Mouse (Mus musculus): Measurements from ENCODE around the gene Zfp296. TPM values are rescaled to one million over a fixed set of nuclear protein-coding genes. Genes with fewer than 3 reads are reported as not detected.
A peak's percentile ranks its signal among the peaks of the same experiment; 100 is the strongest.

The Zfp296 gene
- polyA plus RNA-seq, 1 experiment from 2014 or later = 0.23 TPM

DNA sequence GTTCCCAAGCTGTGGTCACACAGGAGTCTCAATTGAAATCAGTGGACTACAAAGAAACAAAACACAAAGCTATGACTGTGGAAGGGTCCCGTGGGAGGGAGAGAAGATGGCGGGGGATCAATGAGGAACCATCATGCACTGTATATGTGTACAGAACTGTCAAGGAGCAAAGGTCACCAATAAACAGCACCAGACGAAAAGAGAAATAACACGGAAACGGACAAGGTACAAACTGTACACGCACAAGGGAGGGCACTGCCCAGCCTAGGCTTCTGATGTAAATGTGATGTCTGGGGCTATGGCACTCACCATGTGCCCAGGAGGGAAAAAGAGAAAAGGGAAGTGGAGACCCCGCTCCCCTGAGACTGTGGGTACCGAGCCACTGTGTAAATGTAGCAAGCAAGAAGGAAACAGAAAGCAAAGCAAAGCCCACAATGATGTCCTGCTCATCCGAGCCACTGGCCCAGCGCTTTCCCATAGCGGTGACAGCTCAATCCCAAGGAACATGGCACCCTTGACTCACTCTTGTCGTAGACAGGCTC is 38.0 kb downstream of the Zfp296 start:
- Histone ChIP-seq H3K9ac (replicated peaks) (no peak overlapping the region), H3K36me3 (peaks cover 15% of the 10 kb centered on the region; the same call in 1 of the 2 replicates), H3K27ac (replicated peaks) (no peak overlapping the region), H3K27me3 (replicated peaks) (no peaks in the 10 kb centered on the region), H3K4me3 (replicated peaks) (no peak overlapping the region), H3K9me3 (replicated peaks) (no peaks in the 10 kb centered on the region), H3K4me1 (peaks cover 7% of the 10 kb centered on the region), H3K4me2 (no peak overlapping the region)
- ATAC-seq (ENCODE audit: low FRiP score) = no peak
- WGBS = 91% methylated on average over 12 of the region's 12 CpGs

DNA sequence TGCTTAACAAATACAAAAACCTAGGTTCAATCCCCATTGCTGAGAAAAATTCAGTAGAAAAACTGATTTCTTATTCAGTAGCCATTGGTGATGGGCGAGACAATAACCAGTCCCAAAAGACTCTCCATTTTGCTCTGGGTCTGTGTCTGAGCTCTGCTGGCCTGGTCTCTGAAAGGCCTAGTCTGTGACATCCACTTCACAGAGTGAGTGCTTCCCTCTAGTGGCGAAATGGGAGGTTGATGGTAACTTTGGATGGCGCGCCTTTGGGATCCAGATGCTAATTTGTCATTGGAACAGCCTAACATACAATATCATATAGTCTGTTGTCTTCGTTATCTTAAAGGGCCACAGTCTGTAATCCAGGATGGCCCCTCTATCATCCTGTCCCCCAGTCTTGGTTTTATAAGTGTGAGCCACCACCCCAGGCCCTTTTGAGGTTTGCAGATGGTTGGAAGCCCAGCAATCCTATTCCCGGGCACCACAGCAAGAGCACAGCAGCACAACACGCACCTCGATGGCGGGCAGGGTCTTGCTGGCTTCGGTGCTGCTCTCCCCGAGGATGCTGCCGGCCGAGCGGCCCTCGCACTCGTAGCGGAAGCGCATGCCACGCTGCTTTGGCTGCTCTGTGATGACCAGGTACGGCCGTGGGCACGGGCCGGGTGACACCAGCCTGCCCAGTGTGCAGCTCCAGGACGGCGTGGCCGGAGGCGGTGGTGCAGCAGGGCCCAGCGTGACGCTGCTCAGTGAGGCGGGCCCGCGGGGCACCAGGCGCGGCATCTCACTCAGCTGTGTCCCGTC is 42.1 kb downstream of the Zfp296 start:
- Histone ChIP-seq H3K9ac (replicated peaks) (peak overlapping the region; percentile 56), H3K36me3 (no peaks in the 10 kb centered on the region; the same call in 1 of the 2 replicates), H3K4me2 (peak overlapping the region; percentile 55), H3K27me3 (replicated peaks) (0 out of 2 replicates have a peak, but pooled peaks cover 12% of the 10 kb centered on the region), H3K4me1 (peaks cover 7% of the 10 kb centered on the region), H3K9me3 (replicated peaks) (no peaks in the 10 kb centered on the region), H3K4me3 (replicated peaks) (peak overlapping the region; percentile 34), H3K27ac (replicated peaks) (peak overlapping the region; percentile 28; the same call in 1 of the 2 replicates)
- 5% methylated on average over 35 of the region's 35 CpGs for WGBS
- peak; percentile 82 for ATAC-seq (ENCODE audit: low FRiP score)

DNA sequence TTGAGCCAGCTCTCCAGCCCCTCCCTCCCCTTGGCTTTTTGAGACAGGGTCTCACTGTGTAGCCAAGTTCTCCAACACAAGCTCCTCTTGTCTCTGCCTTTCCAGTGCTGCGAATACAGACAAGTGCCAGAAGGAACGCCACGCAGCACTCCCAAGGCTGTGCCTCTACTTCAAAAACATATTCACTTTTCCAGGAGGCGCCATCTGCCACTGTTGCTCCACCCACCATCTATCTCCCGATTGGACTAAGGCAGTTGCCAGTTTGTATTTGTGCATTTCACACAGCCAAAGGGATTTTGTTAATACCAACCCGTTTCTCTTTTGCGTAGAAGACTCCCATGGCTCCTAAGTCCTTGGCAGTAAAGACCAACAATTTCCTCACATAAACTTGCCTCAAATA is 43.7 kb downstream of the Zfp296 start:
- Histone ChIP-seq H3K4me3 (replicated peaks) (no peak overlapping the region), H3K9me3 (replicated peaks) (no peaks in the 10 kb centered on the region), H3K27me3 (replicated peaks) (0 out of 2 replicates have a peak, but pooled peaks cover 12% of the 10 kb centered on the region), H3K9ac (replicated peaks) (no peak overlapping the region), H3K36me3 (no peaks in the 10 kb centered on the region), H3K27ac (replicated peaks) (no peak overlapping the region), H3K4me2 (no peak overlapping the region), H3K4me1 (peaks cover 7% of the 10 kb centered on the region)
- ATAC-seq (ENCODE audit: low FRiP score) = no peak
- 85% methylated on average over 7 of the region's 7 CpGs for WGBS

DNA sequence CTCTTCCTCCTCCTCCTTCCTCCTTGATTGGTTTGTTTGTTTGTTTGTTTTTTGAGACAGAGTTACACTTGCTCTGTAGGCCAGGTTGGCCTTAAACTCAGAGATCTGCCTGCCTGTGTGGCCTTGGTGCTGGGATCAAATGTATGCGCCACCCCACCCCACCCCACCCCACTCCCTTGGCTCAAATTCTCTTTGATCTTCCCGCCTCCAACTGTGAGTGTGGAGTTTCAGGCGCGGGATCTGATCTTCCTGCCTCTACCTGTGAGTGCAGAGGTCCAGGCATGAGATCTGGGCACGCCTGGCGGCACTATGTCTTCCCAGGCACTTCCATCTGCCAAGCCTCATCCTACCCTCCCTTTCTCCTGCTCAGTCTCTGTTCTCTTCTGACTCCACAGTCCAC is 45.2 kb downstream of the Zfp296 start:
- H3K27me3 ChIP-seq (replicated peaks) = 0 out of 2 replicates have a peak, but pooled peaks cover 14% of the 10 kb centered on the region
- no peak overlapping the region for H3K4me3 ChIP-seq (replicated peaks)
- 37% methylated on average over 6 of the region's 6 CpGs for WGBS
- peaks cover 7% of the 10 kb centered on the region for H3K4me1 ChIP-seq
- no peak overlapping the region for H3K27ac ChIP-seq (replicated peaks)
- H3K4me2 ChIP-seq = no peak overlapping the region
- no peak for ATAC-seq (ENCODE audit: low FRiP score)
- no peak overlapping the region for H3K9ac ChIP-seq (replicated peaks)
- H3K9me3 ChIP-seq (replicated peaks) = no peaks in the 10 kb centered on the region
- H3K36me3 ChIP-seq = no peaks in the 10 kb centered on the region

DNA sequence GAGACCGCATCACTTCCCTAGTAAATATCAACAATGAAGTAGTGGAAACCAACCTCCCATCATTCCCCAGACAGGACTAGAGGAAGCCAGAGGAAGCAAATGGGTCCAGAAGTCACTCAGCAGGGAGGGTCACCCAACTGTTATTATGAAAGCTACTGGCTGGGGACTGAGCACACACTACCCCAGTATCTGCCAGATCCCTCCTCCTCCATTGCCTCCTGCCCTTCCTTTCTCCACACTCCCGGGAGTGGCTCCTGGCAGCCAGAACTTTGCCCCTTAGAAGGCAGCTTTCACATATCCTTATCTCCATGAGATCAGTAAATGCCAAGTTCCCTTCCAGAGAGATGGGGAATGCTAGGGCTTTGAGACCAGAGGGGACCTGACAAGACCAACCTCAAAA is 46.3 kb downstream of the Zfp296 start:
- H3K27me3 ChIP-seq (replicated peaks) = 0 out of 2 replicates have a peak, but pooled peaks cover 14% of the 10 kb centered on the region
- H3K9ac ChIP-seq (replicated peaks) = no peak overlapping the region
- no peak overlapping the region for H3K27ac ChIP-seq (replicated peaks)
- no peak overlapping the region for H3K4me3 ChIP-seq (replicated peaks)
- H3K4me1 ChIP-seq = peaks cover 12% of the 10 kb centered on the region
- no peak overlapping the region for H3K4me2 ChIP-seq
- H3K36me3 ChIP-seq = no peaks in the 10 kb centered on the region
- no peak for ATAC-seq (ENCODE audit: low FRiP score)
- H3K9me3 ChIP-seq (replicated peaks) = no peaks in the 10 kb centered on the region
- WGBS = 79% methylated on average over 2 of the region's 2 CpGs

DNA sequence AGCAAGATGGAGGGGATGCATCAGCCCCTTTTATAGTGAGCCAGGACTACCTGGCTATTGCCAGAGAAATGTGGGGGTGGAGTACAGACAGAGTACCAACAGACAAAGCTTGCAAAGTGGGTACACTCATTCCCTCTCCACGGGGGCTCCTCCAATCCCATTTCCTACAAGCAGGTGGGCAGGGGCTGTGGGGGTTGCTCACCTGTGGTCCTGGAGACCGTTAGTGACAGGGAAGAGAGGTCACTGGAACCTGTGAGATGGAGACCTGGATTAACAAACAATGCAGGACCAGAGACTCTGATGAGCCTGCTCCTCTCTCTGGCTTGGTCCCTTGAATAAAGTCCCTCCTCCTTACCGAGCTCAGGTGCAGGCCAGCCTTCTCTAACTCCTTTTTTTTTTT is 50.6 kb downstream of the Zfp296 start:
- Histone ChIP-seq H3K9me3 (replicated peaks) (no peaks in the 10 kb centered on the region), H3K27me3 (replicated peaks) (0 out of 2 replicates have a peak, but pooled peaks cover 10% of the 10 kb centered on the region), H3K4me2 (peak overlapping the region; percentile 76), H3K4me3 (replicated peaks) (peak overlapping the region; percentile 72), H3K36me3 (peaks cover 10% of the 10 kb centered on the region), H3K9ac (replicated peaks) (no peak overlapping the region), H3K4me1 (peaks cover 12% of the 10 kb centered on the region), H3K27ac (replicated peaks) (no peak overlapping the region)
- no peak for ATAC-seq (ENCODE audit: low FRiP score)
- WGBS = 72% methylated on average over 3 of the region's 3 CpGs

DNA sequence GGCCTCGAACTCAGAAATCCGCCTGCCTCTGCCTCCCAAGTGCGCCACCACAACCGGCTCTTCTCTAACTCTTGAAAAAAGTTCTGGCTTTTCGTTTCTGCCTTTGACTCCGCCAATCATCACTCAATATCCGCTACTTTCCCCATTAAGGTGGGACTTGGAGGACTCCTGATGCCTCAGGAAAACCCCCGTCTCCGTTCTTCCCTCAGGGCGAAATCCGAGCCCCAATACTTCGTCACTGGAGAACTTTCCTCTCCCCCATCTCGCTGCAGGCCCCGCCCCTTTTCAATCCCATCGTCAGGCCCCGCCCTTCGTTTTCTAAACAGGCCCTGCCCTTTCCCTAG is 51.1 kb downstream of the Zfp296 start:
- Histone ChIP-seq H3K9me3 (replicated peaks) (no peaks in the 10 kb centered on the region), H3K4me3 (replicated peaks) (peak overlapping the region; percentile 72), H3K9ac (replicated peaks) (no peak overlapping the region; the same call in 1 of the 2 replicates), H3K27ac (replicated peaks) (peak overlapping the region; percentile 82), H3K36me3 (peaks cover 14% of the 10 kb centered on the region), H3K4me1 (peaks cover 12% of the 10 kb centered on the region), H3K4me2 (peak overlapping the region; percentile 76), H3K27me3 (replicated peaks) (0 out of 2 replicates have a peak, but pooled peaks cover 10% of the 10 kb centered on the region)
- ATAC-seq (ENCODE audit: low FRiP score) = no peak
- WGBS = 17% methylated on average over 17 of the region's 17 CpGs

DNA sequence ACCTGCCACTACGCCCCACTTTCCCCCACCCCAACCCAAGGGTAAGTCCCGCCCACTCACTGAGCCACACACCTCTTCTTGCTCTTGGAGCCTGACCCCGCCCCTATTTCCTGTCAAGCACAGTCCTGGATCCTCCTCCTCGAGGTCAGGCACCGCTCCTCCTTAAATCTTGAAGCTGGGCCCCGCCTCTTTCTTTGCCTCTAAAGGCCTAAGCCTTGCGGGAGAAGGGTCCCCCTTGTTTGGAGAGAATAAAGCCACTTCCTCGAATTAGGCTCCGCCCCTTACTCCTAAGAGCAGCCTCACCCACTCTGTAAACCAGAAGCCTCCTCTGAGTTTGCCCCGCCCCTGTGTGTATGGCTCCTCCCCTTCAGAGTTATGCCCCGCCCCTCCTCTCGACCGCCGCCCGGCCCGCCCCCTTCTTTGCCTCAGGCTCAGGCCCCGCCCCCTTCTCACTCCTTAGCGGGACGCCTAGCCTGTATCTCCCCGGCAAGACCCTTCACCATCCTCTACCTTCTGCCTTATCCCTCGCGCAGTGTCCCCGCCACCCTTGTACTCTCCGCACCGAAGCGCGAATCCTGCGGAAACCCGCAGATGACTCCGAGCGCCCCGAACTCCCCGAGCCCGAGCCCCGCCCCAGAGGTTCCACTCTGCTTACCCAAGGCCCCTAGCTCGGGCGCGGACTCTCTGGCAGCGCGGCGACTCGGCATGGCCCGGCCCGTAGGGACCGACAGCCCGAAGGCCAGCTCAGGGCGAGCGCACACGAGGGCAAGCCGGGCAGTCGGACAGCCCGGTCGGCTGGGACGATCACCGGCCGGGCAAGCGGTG is 51.7 kb downstream of the Zfp296 start:
- peaks cover 12% of the 10 kb centered on the region for H3K4me1 ChIP-seq
- peak overlapping the region; percentile 82 for H3K27ac ChIP-seq (replicated peaks)
- H3K27me3 ChIP-seq (replicated peaks) = 0 out of 2 replicates have a peak, but pooled peaks cover 6% of the 10 kb centered on the region
- peak; percentile 87 for ATAC-seq (ENCODE audit: low FRiP score)
- H3K36me3 ChIP-seq = peaks cover 20% of the 10 kb centered on the region
- H3K4me3 ChIP-seq (replicated peaks) = peak overlapping the region; percentile 72
- no peaks in the 10 kb centered on the region for H3K9me3 ChIP-seq (replicated peaks)
- H3K9ac ChIP-seq (replicated peaks) = peak overlapping the region; percentile 44
- WGBS = 1% methylated on average over 56 of the region's 57 CpGs
- peak overlapping the region; percentile 76 for H3K4me2 ChIP-seq

DNA sequence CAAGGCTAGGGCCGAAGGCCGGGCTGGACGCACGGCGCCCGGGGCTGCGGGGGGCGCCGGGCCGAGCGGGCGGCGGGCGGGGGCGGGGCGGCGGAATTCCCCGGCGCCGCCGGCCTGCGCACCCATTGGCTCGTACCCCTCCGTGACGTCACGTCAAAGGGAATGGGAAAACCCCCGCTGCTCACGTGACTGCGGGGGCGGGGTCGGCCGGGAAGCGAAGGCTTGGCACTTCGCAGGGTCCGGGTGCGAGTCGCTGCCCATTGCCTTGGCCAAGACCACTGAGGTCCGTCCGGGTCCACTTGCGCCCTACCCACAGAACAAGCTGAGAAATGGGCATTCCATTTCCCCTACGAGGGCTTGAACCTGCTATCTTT is 52.3 kb downstream of the Zfp296 start, which contains the start of gene Relb:
TSS of gene Relb (minus strand) at position 78 of the 374 bp plus-strand sequence.
- Histone ChIP-seq H3K4me2 (peak within 1 kb of the TSS; percentile 76), H3K4me3 (replicated peaks) (peak within 1 kb of the TSS; percentile 72), H3K27ac (replicated peaks) (peak within 1 kb of the TSS; percentile 82), H3K9me3 (replicated peaks) (no peaks in the 10 kb centered on the region), H3K9ac (replicated peaks) (peak within 1 kb of the TSS; percentile 44), H3K27me3 (replicated peaks) (0 out of 2 replicates have a peak, but pooled peaks cover 2% of the 10 kb centered on the region), H3K36me3 (peaks cover 26% of the 10 kb centered on the region), H3K4me1 (peaks cover 12% of the 10 kb centered on the region)
- WGBS = 1% methylated on average over 23 of the region's 41 CpGs
- ATAC-seq (ENCODE audit: low FRiP score) = peak; percentile 83
